Mouse (Mus musculus): ENCODE data around the gene Ffar1.

DNA sequence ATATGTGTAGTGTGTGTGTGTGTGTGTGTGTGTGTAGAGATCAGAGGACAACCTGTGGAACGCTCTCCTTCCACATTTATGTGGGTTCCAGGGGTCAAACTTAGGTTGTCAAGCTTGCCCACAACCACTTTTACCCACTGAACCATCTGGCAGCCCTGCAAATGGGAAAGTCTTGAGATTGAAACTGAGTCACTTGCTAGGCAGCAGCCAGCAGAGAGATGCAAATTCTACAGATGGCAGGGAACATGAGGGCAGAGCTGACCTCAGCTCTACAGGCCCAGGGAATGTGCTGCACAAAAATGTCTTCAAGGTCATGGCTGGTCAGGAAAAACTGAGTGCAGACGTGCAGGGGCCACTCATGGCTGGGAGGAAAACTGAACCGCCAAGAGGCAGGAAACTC is 20.0 kb upstream of the Ffar1 start:
- TF ChIP-seq POLR2A (IDR thresholded peaks at IDR 0.05; ENCODE audit: borderline replicate concordance, insufficient read depth, low read length): no peak
- TF ChIP-seq CTCF (IDR thresholded peaks at IDR 0.05; ENCODE audit: borderline replicate concordance, insufficient read depth, low read depth, low read length): no peak
